Mouse (Mus musculus) forebrain, embryonic 12.5 days (tissue): ENCODE measurements around the gene Grk3. TPM values are rescaled to one million over a fixed set of nuclear protein-coding genes. Genes with fewer than 3 reads are reported as not detected.

Source experiments
- ATAC-seq: fragments of 200-750 bp; cut with Nextera tagmentation; 2 replicates; pipeline ENCODE4 v1.8.0; 2017; ENCODE audit warnings: moderate TSS enrichment; ENCODE audit not compliant: low FRiP score
- H3K27ac ChIP-seq: fragments of 300-500 bp; sonication (generic); 2 replicates; pipeline ENCODE4 v1.5.1; 2016; ENCODE audit warnings: mild to moderate bottlenecking
- H3K27me3 ChIP-seq: fragments of 300-500 bp; sonication (generic); 2 replicates; pipeline ENCODE4 v1.6.1; 2016; ENCODE audit warnings: mild to moderate bottlenecking
- H3K36me3 ChIP-seq: fragments of 300-500 bp; sonication (generic); replicated peaks from 2 replicates; pipeline ENCODE4 v1.6.1; 2016; ENCODE audit warnings: mild to moderate bottlenecking
- H3K4me1 ChIP-seq: fragments of 300-500 bp; sonication (generic); 2 replicates; pipeline ENCODE4 v1.6.1; 2016
- H3K4me2 ChIP-seq: fragments of 300-500 bp; sonication (generic); 2 replicates; pipeline ENCODE4 v1.6.1; 2016; ENCODE audit warnings: mild to moderate bottlenecking, moderate library complexity
- H3K4me3 ChIP-seq: fragments of 300-500 bp; sonication (generic); replicated peaks from 2 replicates; pipeline ENCODE4 v1.5.1; 2016; ENCODE audit warnings: mild to moderate bottlenecking
- H3K9ac ChIP-seq: fragments of 300-500 bp; sonication (generic); 2 replicates; pipeline ENCODE4 v1.6.1; 2016; ENCODE audit warnings: mild to moderate bottlenecking
- H3K9me3 ChIP-seq: fragments of 300-500 bp; sonication (generic); 2 replicates; pipeline ENCODE4 v1.6.1; 2016
- WGBS: fragments of 180-500 bp; shearing (Covaris S2); methylation state at CpG from one replicate; pipeline ENCODE4 v1.1.7; 2016; 5-methylcytosine and 5-hydroxymethylcytosine counted together
- polyA plus RNA-seq: library from polyadenylated mRNA; unstranded; fragments of >200 nt; fragmentation: Nextera tagmentation; extraction: Ambion mirVana; gene quantifications from 2 replicates; pipeline ENCODE4 v1.2.1, GENCODE M21; 2016

Gene Grk3
- polyA plus RNA-seq, 1 experiment from 2014 or later, result 9.4 TPM

DNA sequence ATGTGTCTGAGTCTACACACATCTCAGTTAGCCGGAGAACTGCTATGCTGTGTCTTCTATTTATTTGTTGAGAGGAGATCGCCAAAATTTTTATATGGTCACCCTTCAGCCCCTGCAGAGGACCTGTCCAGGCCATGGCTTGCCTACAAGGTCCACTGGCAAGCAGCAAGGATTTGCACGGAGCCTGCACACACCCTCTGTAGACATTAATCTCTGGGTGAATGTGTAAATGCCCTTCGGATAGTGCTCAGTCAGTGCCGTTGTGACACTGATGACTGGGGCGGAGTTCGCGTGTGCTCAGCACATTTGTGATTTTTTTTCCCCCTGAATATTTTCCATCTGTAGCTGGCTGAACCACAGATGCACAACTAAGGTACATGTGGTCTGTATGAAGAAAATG, 90.8 kb downstream of the Grk3 start:
- no peak overlapping the region for H3K4me3 ChIP-seq
- WGBS, result 92% methylated on average over 8 of the region's 8 CpGs
- H3K27me3 ChIP-seq, result no peaks in the 10 kb centered on the region
- no peak overlapping the region for H3K9ac ChIP-seq
- 0 out of 2 replicates have a peak, but pooled peaks cover 4% of the 10 kb centered on the region for H3K36me3 ChIP-seq
- H3K4me1 ChIP-seq, result peaks cover 10% of the 10 kb centered on the region
- H3K9me3 ChIP-seq, result no peaks in the 10 kb centered on the region
- no peak for ATAC-seq
- no peak overlapping the region for H3K4me2 ChIP-seq
- no peak overlapping the region for H3K27ac ChIP-seq

DNA sequence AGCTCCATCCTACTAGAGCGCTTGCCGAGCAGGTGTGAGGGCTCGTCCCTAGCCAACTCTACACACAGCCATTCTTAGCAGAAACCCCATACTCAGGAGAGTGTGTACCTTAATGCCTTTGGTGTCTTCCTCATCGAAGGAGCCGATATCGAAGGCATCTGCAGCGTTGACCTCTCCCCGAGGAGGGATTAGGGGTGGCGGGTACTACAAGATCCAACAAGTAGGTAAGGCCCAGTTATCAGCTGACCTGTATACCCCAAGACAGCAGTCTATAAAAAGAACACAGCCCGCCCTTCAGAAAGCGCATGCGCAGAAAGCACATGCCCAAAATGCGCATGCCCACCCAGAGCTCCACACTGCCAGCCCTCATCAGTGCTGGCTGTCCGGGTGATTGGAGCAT, 91.8 kb downstream of the Grk3 start:
- no peaks in the 10 kb centered on the region for H3K9me3 ChIP-seq
- H3K27ac ChIP-seq, result no peak overlapping the region
- H3K36me3 ChIP-seq, result 0 out of 2 replicates have a peak, but pooled peaks cover 4% of the 10 kb centered on the region
- H3K27me3 ChIP-seq, result no peaks in the 10 kb centered on the region
- no peak overlapping the region for H3K9ac ChIP-seq
- H3K4me2 ChIP-seq, result no peak overlapping the region
- peaks cover 10% of the 10 kb centered on the region for H3K4me1 ChIP-seq
- 95% methylated on average over 14 of the region's 14 CpGs for WGBS
- no peak overlapping the region for H3K4me3 ChIP-seq
- ATAC-seq, result no peak

DNA sequence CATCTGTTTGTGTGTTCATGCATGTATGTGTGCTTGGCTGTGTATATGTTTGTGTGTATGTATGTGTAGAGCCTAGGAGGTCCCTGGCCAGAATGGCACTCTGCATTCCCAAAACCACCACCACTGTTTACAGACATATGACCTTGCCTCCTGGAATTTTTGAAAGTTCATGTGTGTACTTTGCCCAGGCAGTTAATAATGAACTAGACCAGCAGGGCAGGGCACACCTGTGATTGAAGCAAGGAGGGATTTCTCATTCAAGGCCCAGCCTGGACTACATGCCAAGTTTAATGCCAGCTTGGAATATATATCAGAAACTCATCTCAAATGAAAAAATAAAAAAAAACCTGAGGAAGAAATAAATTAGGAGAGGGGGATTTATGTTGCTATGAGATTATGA, 93.7 kb downstream of the Grk3 start:
- no peaks in the 10 kb centered on the region for H3K27me3 ChIP-seq
- no peak for ATAC-seq
- H3K36me3 ChIP-seq, result 0 out of 2 replicates have a peak, but pooled peaks cover 4% of the 10 kb centered on the region
- H3K9me3 ChIP-seq, result no peaks in the 10 kb centered on the region
- no peaks in the 10 kb centered on the region for H3K4me1 ChIP-seq
- no peak overlapping the region for H3K9ac ChIP-seq
- no peak overlapping the region for H3K4me3 ChIP-seq
- H3K27ac ChIP-seq, result no peak overlapping the region
- no peak overlapping the region for H3K4me2 ChIP-seq

DNA sequence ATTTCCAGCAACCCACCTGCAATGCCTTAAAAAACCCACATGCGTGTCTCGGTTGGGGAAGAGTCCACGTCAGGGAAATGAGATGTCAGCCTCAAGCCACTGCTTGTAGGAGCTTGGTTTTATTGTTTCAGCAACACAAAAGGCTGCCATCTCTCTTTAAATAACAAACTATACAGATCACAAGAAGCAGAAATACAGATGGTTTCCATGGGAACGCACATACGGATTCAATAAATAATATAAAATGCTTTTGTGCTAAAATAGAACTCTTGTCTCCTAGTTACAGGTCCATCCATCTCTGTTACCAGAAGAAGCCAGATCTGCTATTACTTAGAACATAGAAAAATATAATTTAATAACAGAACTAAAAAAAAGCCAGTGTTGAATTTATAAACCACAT, 105.2 kb downstream of the Grk3 start:
- Histone ChIP-seq H3K27me3 (no peaks in the 10 kb centered on the region), H3K4me3 (no peak overlapping the region), H3K9me3 (no peaks in the 10 kb centered on the region), H3K36me3 (no peaks in the 10 kb centered on the region), H3K4me1 (no peaks in the 10 kb centered on the region; the same call in 1 of the 2 replicates), H3K9ac (no peak overlapping the region), H3K4me2 (no peak overlapping the region), H3K27ac (no peak overlapping the region)
- WGBS, result 73% methylated on average over 5 of the region's 5 CpGs
- ATAC-seq, result no peak

DNA sequence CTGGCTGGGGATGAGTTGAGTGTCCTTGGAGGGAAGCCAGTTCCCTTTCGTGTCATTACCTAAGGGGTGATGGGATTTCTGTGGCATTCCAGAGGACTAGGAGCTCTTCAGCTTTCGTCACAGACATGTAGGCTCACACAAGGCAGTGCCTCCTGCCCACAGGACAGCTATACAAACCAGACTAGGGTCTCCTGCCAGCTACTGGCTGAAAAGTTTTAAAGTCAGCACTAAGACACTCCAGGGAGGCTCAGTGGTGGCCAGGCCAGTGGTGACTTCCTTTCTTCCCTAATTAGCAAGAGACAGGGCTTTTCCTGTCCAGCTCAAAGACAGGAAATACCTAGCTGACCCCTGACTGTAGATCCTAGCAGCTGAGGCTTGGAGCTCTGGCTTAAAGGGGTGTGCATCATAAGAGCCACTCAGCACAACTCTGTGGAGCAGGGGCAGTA, 107.4 kb downstream of the Grk3 start:
- Histone ChIP-seq H3K36me3 (no peaks in the 10 kb centered on the region), H3K27me3 (no peaks in the 10 kb centered on the region), H3K4me2 (no peak overlapping the region), H3K4me1 (no peaks in the 10 kb centered on the region; the same call in 1 of the 2 replicates), H3K27ac (no peak overlapping the region), H3K9me3 (no peaks in the 10 kb centered on the region), H3K4me3 (no peak overlapping the region), H3K9ac (no peak overlapping the region)
- ATAC-seq, result no peak
- 34% methylated on average over 2 of the region's 2 CpGs for WGBS

DNA sequence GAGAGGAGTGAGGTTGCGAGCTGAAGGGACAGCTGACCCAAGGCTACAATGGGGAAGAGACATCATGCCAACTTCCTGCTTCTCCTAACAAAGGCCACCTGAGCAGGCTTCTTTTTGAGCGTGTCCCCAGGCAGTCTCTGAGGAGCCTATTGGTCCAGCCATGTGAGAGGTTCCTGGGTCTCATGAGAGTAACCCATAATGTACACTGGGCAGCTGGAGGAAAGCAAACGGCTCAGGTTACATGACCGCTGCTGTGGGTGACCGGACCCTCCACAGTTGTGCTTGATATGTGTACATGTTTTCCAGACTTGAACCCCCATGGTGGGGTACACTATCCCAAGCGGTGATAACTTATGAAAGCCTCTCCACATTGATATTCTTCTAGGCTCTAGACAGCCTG, 108.1 kb downstream of the Grk3 start:
- Histone ChIP-seq H3K27me3 (no peaks in the 10 kb centered on the region), H3K9ac (no peak overlapping the region), H3K9me3 (no peaks in the 10 kb centered on the region), H3K4me2 (no peak overlapping the region), H3K4me1 (no peaks in the 10 kb centered on the region; the same call in 1 of the 2 replicates), H3K4me3 (no peak overlapping the region), H3K27ac (no peak overlapping the region), H3K36me3 (no peaks in the 10 kb centered on the region)
- WGBS, result 83% methylated on average over 6 of the region's 6 CpGs
- no peak for ATAC-seq

DNA sequence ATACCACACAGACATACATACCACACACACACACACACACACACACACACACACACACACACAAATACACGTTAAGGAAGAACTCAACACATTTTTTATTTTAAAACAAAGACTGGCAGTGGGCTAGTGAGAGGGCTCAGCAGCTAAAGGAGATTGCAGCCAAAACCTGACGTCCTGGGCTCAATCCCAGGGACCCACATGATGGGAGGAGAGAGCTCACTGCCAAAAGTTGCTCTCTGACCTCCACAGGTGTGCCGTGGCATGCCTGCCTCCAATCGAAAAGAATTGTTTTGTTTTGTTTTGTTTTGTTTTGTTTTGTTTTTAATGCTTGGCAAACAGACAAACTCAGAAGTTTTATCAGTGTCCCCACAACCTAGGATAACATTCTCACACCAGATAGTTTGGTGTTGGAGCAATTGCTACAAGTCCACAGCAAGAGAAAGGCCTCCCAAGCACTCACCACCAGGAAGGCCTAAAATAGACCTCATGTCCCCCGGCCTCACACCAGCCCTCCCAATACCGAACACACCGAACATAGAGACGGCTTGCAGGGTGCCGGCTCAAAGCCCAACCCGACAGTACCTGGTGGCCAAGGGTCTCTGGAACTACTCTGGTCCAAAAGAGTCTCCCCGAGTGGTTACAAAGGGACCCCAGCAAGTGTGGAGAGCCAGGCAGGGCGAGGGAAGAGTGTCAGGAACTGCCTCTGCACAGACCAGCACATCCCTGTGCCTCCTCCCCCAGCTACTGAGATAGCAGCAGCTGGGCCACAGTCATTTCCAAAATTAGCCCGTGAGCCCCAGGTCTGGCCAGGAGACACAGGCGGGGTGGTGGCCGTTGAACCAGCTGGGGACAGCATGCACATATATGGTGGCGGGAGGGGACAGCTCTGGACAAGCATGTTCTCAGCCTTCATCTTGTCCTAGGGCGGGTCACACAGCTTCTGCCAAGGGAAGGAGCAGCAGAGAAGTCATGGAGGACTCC, 119.6 kb downstream of the Grk3 start, which contains the start of gene Myo18b:
Gene Myo18b, minus strand, starts transcription at position 689 of the 981 bp plus-strand sequence.
- Histone ChIP-seq H3K9ac (no peak within 1 kb of the TSS), H3K4me1 (no peaks in the 10 kb centered on the region; the same call in 1 of the 2 replicates), H3K27ac (no peak within 1 kb of the TSS), H3K27me3 (no peaks in the 10 kb centered on the region), H3K9me3 (no peaks in the 10 kb centered on the region), H3K4me3 (no peak within 1 kb of the TSS), H3K36me3 (no peaks in the 10 kb centered on the region), H3K4me2 (no peak within 1 kb of the TSS)
- 79% methylated on average over 17 of the region's 17 CpGs for WGBS
- ATAC-seq, result no peak

DNA sequence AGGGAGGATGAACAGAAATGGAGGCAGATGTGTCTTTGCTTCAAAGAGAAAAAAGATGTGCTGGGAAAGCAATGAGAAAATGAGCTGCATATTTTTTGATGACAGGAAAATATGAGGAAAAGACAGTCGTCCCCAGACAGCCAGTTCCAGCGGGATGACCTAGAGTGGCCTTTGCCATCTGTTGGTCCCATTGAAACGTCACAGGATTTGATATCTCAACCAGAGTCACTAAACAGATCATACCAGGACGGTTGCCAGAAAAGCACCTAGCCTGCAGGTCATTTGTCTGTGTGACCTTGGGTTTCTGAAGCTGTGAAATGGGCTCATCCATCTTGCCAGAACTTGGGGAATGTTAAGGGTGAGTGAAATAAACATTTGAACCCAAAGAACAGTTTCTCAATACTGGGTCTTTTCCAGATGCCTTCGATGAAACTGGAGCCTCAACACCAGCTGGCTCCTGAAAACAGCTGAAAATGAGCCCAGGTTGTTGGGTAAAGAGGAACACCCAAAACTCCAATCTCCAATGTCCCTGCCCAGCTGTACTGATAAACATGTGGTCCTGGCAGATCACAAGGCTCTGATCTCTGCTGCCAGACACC, 122.0 kb downstream of the Grk3 start:
- WGBS, result 80% methylated on average over 5 of the region's 5 CpGs
- no peaks in the 10 kb centered on the region for H3K27me3 ChIP-seq
- no peaks in the 10 kb centered on the region for H3K9me3 ChIP-seq
- H3K4me2 ChIP-seq, result no peak overlapping the region
- H3K36me3 ChIP-seq, result no peaks in the 10 kb centered on the region
- no peak overlapping the region for H3K9ac ChIP-seq
- ATAC-seq, result no peak
- H3K4me1 ChIP-seq, result no peaks in the 10 kb centered on the region; the same call in 1 of the 2 replicates
- H3K4me3 ChIP-seq, result no peak overlapping the region
- no peak overlapping the region for H3K27ac ChIP-seq

DNA sequence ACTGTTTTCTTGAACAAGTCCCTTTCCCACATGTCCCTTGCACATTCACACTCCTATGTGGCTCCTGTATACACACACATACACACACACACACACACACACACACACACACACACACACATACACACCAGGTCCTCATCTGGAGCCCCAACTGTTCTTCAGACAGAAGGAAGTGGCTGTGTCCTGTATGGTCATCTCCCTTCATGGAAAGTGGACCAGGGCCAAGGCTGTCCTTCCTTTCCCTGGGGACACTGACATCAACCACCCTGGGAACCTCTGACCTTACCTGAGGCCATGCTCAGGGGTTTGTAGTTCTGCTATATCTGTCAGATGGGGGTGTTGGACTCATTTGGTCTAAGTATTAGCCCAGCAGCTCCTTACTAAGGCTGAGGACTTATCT, 123.2 kb downstream of the Grk3 start:
- H3K9me3 ChIP-seq, result no peaks in the 10 kb centered on the region
- ATAC-seq, result no peak
- H3K4me1 ChIP-seq, result no peaks in the 10 kb centered on the region; the same call in 1 of the 2 replicates
- H3K9ac ChIP-seq, result no peak overlapping the region
- H3K27me3 ChIP-seq, result no peaks in the 10 kb centered on the region
- no peak overlapping the region for H3K27ac ChIP-seq
- H3K4me2 ChIP-seq, result no peak overlapping the region
- no peak overlapping the region for H3K4me3 ChIP-seq
- H3K36me3 ChIP-seq, result no peaks in the 10 kb centered on the region

DNA sequence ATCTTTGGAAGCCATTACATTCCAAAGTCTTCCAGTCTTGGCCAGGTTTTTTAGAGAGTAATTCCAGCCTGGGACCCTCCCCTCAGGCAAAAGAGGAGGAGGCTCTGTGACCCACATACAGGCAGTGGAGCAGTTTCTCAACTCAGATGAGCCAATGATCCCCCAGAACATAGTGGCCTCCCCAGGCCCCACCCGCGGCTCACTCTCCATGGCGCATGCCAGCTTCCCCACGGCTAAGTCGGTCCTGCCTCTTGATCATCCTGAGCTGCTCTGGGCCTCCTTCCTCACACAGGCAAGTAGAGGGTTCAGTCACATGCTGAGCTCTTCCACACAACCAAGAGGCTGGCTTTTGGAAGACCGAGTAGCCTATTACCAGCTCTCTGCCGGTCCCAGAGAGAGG, 126.9 kb downstream of the Grk3 start:
- Histone ChIP-seq H3K27me3 (no peaks in the 10 kb centered on the region), H3K4me1 (peaks cover 12% of the 10 kb centered on the region; the same call in 1 of the 2 replicates), H3K9me3 (no peaks in the 10 kb centered on the region), H3K27ac (no peak overlapping the region), H3K4me2 (no peak overlapping the region), H3K9ac (no peak overlapping the region), H3K36me3 (no peaks in the 10 kb centered on the region), H3K4me3 (no peak overlapping the region)
- ATAC-seq, result no peak
- 67% methylated on average over 7 of the region's 7 CpGs for WGBS

DNA sequence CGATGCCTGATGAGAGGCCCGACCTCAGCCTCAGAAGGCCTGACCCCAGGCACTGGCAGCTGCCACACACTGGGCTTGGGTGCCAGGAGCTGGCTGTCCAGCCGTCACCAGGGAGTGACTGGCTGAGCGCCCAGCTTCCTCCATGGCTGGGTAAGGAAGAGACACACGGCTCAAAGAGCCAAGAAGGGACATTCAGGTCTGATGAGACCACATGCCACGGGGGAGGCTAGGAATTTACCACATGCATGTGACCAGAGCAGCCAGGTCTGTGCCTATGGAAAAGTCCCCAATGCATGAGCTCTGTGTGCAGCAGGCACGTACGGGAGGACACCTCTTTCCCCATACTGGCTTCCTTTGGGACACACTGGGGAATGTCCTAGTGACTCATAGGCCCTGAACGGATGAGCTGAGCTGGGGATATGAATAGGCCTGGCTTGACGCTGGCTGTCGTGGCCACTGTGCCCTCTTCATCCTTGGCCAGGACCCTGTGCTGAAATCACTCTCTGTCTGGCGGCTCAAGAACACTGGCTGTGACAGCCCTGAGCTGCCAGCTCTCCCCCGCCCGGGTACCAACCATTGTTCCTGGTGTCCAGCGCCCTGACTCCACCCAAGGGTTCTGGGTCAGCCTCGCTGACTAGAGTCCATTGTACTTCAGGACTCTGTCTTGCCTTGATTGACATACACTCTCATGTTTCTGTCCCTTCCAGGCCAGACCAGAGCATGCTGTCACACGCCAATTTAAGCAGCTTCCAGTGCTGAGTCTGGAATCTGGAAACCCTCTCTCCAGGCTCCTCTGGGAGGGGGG, 128.7 kb downstream of the Grk3 start:
- no peaks in the 10 kb centered on the region for H3K27me3 ChIP-seq
- peaks cover 12% of the 10 kb centered on the region; the same call in 1 of the 2 replicates for H3K4me1 ChIP-seq
- no peak overlapping the region for H3K4me2 ChIP-seq
- no peak overlapping the region for H3K27ac ChIP-seq
- H3K9ac ChIP-seq, result no peak overlapping the region
- WGBS, result 67% methylated on average over 17 of the region's 17 CpGs
- no peaks in the 10 kb centered on the region for H3K36me3 ChIP-seq
- no peaks in the 10 kb centered on the region for H3K9me3 ChIP-seq
- no peak overlapping the region for H3K4me3 ChIP-seq
- ATAC-seq, result no peak
